Mouse (Mus musculus): ENCODE data around the gene Tom1l2. TPM values are rescaled to one million over a fixed set of nuclear protein-coding genes. Genes with fewer than 3 reads are reported as not detected.

Gene Tom1l2
- polyA plus RNA-seq, 1 experiment, result 27.4 TPM

DNA sequence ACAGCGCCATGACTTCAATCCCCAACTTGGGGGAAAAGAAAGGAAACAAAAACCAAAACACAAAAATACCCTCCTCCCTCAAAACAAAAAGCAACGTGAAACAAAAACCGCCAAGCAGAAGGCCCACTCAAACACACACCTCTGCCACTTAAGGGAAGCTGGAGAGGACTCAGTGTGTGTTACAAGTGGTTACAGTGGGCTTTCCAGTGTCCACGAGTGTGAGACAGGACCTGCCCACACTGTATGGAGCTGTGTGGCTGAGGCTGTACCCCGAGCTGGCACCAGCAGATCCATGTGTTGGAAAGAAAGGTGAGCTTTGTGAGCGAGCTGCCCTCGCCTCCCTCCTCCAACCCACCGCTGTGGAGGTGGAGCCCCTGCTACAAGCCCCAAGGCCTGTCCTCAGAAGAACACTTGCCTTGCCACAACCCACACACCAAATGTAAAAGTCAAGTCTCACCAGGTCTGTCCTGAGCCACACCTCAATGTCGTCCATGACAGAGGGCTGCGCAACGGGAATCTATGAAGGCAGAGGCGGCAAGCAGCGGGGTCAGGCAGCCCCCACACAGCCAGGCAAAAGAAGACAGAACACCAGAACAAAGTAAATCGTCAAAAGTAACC, 120.2 kb downstream of the Tom1l2 start:
- TF ChIP-seq E2F4 (IDR thresholded peaks at IDR 0.05; ENCODE audit: insufficient read depth) (no peak), TCF12 (IDR thresholded peaks at IDR 0.05; ENCODE audit: insufficient read depth, poor library complexity, severe bottlenecking) (no peak), MYOD1 (IDR thresholded peaks at IDR 0.05; ENCODE audit: control insufficient read depth in 1 of 3, insufficient read length in 2 of 3, low read depth in 2 of 3) (no peak), REST (IDR thresholded peaks at IDR 0.05; ENCODE audit: insufficient read depth, insufficient read length) (no peak), POLR2A (IDR thresholded peaks at IDR 0.05; ENCODE audit: insufficient read length, low read depth) (no peak), CEBPB (IDR thresholded peaks at IDR 0.05; ENCODE audit: insufficient read depth, poor library complexity, severe bottlenecking) (no peak), POLR2AphosphoS2 (IDR thresholded peaks at IDR 0.05; ENCODE audit: insufficient read length, low read depth) (no peak), MYOG (IDR thresholded peaks at IDR 0.05; ENCODE audit: control insufficient read depth in 1 of 3, insufficient read depth in 1 of 3, insufficient read length in 2 of 3, low read depth in 2 of 3) (no peak), MAX (IDR thresholded peaks at IDR 0.05; ENCODE audit: low read depth) (no peak)
- Histone ChIP-seq H3K27me3 (ENCODE audit: control insufficient read depth, insufficient read depth, insufficient read length) (no peaks in the 10 kb centered on the region), H3ac (ENCODE audit: control insufficient read depth, insufficient read length) (no peak overlapping the region), H3K4me3 (no peak overlapping the region), H3K79me2 (ENCODE audit: control insufficient read depth, insufficient read depth) (no peaks in the 10 kb centered on the region), H3K36me3 (ENCODE audit: control insufficient read depth, insufficient read depth) (no peaks in the 10 kb centered on the region), H3K4me2 (ENCODE audit: low read depth) (no peak overlapping the region)

DNA sequence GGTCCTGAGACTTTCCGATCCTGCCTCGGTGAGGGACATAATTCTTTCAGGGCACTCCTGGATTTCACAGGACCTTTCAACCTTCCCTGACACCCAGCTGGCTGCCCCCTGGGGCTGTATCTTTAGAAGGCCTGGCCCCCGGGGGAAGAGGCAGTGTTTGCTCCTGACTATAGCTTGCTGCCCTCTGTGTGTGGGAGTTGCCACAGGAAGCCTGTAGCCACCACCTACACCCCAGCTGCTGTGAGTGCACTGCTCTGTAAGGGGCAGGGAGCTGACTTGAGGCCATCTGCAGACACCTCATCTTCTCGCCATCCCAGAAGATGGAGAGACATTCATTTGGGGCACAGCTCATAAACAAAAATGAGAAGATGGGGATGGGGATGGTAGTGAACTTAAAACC, 120.8 kb downstream of the Tom1l2 start:
- TF ChIP-seq MYOD1 (IDR thresholded peaks at IDR 0.05; ENCODE audit: control insufficient read depth in 1 of 3, insufficient read length in 2 of 3, low read depth in 2 of 3) (peak in 1 of 3 experiments; percentile 26), TCF3 (IDR thresholded peaks at IDR 0.05; ENCODE audit: insufficient read length, low read depth) (no peak)
- Histone ChIP-seq H3K79me2 (ENCODE audit: control insufficient read depth, insufficient read depth) (no peaks in the 10 kb centered on the region), H3K4me3 (no peak overlapping the region), H3ac (ENCODE audit: control insufficient read depth, insufficient read length) (no peak overlapping the region), H3K4me2 (ENCODE audit: low read depth) (no peak overlapping the region), H3K27me3 (ENCODE audit: control insufficient read depth, insufficient read depth, insufficient read length) (no peaks in the 10 kb centered on the region), H3K36me3 (ENCODE audit: control insufficient read depth, insufficient read depth) (no peaks in the 10 kb centered on the region)

DNA sequence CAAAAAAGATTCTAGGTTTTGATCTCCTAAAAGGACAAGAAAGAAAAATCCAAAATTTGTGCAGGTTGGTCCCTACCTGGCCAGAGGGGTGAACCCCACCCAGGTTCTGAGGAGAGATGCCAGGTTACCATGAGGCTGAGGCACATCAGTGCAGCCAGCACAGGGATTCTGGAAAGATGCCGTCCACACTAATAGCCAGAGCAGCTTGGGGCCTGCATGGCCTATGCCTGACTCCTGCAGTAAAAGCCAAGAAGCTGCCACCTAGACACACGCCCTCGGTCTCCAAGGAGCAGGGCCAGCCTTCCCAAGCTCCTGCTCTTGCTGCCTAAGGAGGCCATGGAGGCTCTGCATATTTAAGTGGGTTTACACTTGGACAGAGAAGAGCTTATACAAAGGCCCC, 121.4 kb downstream of the Tom1l2 start:
- H3ac ChIP-seq (ENCODE audit: control insufficient read depth, insufficient read length), result no peak overlapping the region
- no peaks in the 10 kb centered on the region for H3K36me3 ChIP-seq (ENCODE audit: control insufficient read depth, insufficient read depth)
- no peak overlapping the region for H3K4me3 ChIP-seq
- no peaks in the 10 kb centered on the region for H3K27me3 ChIP-seq (ENCODE audit: control insufficient read depth, insufficient read depth, insufficient read length)
- no peak overlapping the region for H3K4me2 ChIP-seq (ENCODE audit: low read depth)
- TF ChIP-seq TCF3 (IDR thresholded peaks at IDR 0.05; ENCODE audit: insufficient read length, low read depth), result no peak
- TF ChIP-seq USF1 (IDR thresholded peaks at IDR 0.05; ENCODE audit: low read depth), result no peak
- TF ChIP-seq CEBPB (IDR thresholded peaks at IDR 0.05; ENCODE audit: insufficient read depth, poor library complexity, severe bottlenecking), result no peak
- no peak for TF ChIP-seq REST (IDR thresholded peaks at IDR 0.05; ENCODE audit: insufficient read depth, insufficient read length)
- TF ChIP-seq E2F4 (IDR thresholded peaks at IDR 0.05; ENCODE audit: insufficient read depth), result no peak
- no peak for TF ChIP-seq MYOD1 (IDR thresholded peaks at IDR 0.05; ENCODE audit: control insufficient read depth in 1 of 3, insufficient read length in 2 of 3, low read depth in 2 of 3)
- TF ChIP-seq POLR2AphosphoS2 (IDR thresholded peaks at IDR 0.05; ENCODE audit: insufficient read length, low read depth), result no peak
- no peak for TF ChIP-seq TCF12 (IDR thresholded peaks at IDR 0.05; ENCODE audit: insufficient read depth, poor library complexity, severe bottlenecking)
- no peak for TF ChIP-seq MAX (IDR thresholded peaks at IDR 0.05; ENCODE audit: low read depth)
- TF ChIP-seq SRF (IDR thresholded peaks at IDR 0.05; ENCODE audit: control insufficient read depth, insufficient read length, low read depth), result no peak
- TF ChIP-seq POLR2A (IDR thresholded peaks at IDR 0.05; ENCODE audit: insufficient read length, low read depth), result no peak
- TF ChIP-seq MYOG (IDR thresholded peaks at IDR 0.05; ENCODE audit: control insufficient read depth in 1 of 3, insufficient read depth in 1 of 3, insufficient read length in 2 of 3, low read depth in 2 of 3), result no peak
- no peaks in the 10 kb centered on the region for H3K79me2 ChIP-seq (ENCODE audit: control insufficient read depth, insufficient read depth)

DNA sequence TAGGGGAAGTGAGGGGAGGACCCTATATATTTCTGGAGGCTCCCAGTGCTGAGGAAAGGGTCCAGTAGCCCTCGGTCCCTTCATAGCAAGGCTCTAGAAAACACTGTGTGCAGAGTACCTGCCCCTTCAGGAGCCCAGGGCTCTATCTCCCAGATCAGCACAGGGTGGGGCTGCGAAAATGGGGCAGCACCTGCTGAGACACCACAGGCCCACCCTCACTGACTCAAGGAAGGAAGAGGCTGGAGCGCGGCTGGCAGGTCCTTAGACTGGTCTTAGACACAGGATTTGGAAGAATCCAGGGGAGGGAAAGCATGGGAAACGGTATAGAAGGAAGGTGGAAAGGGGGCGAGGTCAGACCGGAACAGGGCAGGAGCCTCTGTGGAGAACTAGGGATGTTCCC, 122.2 kb downstream of the Tom1l2 start:
- TF ChIP-seq REST (IDR thresholded peaks at IDR 0.05; ENCODE audit: insufficient read depth, insufficient read length), result no peak
- H3K36me3 ChIP-seq (ENCODE audit: control insufficient read depth, insufficient read depth), result no peaks in the 10 kb centered on the region
- H3ac ChIP-seq (ENCODE audit: control insufficient read depth, insufficient read length), result no peak overlapping the region
- H3K4me3 ChIP-seq, result no peak overlapping the region
- no peak overlapping the region for H3K4me2 ChIP-seq (ENCODE audit: low read depth)
- H3K79me2 ChIP-seq (ENCODE audit: control insufficient read depth, insufficient read depth), result no peaks in the 10 kb centered on the region
- H3K27me3 ChIP-seq (ENCODE audit: control insufficient read depth, insufficient read depth, insufficient read length), result no peaks in the 10 kb centered on the region

DNA sequence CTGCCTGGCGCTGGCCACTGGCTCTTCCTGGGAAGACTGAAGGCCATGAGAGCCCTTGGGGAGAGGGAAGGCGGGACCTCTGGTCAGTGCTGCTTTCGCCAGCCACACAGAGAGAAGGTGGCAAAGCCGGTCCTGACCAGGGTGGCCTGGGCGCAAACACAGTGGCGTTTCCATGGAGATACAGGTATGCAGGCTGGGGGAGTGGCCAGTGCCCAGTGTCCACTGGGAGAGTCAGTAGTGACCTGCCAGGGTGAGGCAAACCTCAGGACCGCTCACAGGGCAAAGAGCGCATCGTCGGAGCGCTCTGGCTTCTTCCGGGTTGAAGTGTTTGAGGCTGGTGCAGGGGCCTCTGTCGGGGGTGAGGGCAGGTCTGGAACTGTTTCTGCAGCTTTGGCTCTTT, 122.9 kb downstream of the Tom1l2 start:
- TF ChIP-seq TCF3 (IDR thresholded peaks at IDR 0.05; ENCODE audit: insufficient read length, low read depth) (no peak), POLR2A (IDR thresholded peaks at IDR 0.05; ENCODE audit: insufficient read length, low read depth) (no peak), TCF12 (IDR thresholded peaks at IDR 0.05; ENCODE audit: insufficient read depth, poor library complexity, severe bottlenecking) (no peak), E2F4 (IDR thresholded peaks at IDR 0.05; ENCODE audit: insufficient read depth) (no peak), REST (IDR thresholded peaks at IDR 0.05; ENCODE audit: insufficient read depth, insufficient read length) (no peak), POLR2AphosphoS2 (IDR thresholded peaks at IDR 0.05; ENCODE audit: insufficient read length, low read depth) (no peak), MYOD1 (IDR thresholded peaks at IDR 0.05; ENCODE audit: control insufficient read depth in 1 of 3, insufficient read length in 2 of 3, low read depth in 2 of 3) (no peak), CEBPB (IDR thresholded peaks at IDR 0.05; ENCODE audit: insufficient read depth, poor library complexity, severe bottlenecking) (no peak), SRF (IDR thresholded peaks at IDR 0.05; ENCODE audit: control insufficient read depth, insufficient read length, low read depth) (no peak), MYOG (IDR thresholded peaks at IDR 0.05; ENCODE audit: control insufficient read depth in 1 of 3, insufficient read depth in 1 of 3, insufficient read length in 2 of 3, low read depth in 2 of 3) (no peak), MAX (IDR thresholded peaks at IDR 0.05; ENCODE audit: low read depth) (no peak)
- no peak overlapping the region for H3K4me3 ChIP-seq
- no peak overlapping the region for H3ac ChIP-seq (ENCODE audit: control insufficient read depth, insufficient read length)
- no peaks in the 10 kb centered on the region for H3K79me2 ChIP-seq (ENCODE audit: control insufficient read depth, insufficient read depth)
- H3K36me3 ChIP-seq (ENCODE audit: control insufficient read depth, insufficient read depth), result no peaks in the 10 kb centered on the region
- no peaks in the 10 kb centered on the region for H3K27me3 ChIP-seq (ENCODE audit: control insufficient read depth, insufficient read depth, insufficient read length)
- no peak overlapping the region for H3K4me2 ChIP-seq (ENCODE audit: low read depth)
